Mouse (Mus musculus): ENCODE data around the gene Gm18596.
"Not testable (repeated sequence)": the region's sequence is repeated elsewhere in the genome, so short reads cannot be mapped to it uniquely, and the experiment has no call there.

Gene Gm18596

DNA sequence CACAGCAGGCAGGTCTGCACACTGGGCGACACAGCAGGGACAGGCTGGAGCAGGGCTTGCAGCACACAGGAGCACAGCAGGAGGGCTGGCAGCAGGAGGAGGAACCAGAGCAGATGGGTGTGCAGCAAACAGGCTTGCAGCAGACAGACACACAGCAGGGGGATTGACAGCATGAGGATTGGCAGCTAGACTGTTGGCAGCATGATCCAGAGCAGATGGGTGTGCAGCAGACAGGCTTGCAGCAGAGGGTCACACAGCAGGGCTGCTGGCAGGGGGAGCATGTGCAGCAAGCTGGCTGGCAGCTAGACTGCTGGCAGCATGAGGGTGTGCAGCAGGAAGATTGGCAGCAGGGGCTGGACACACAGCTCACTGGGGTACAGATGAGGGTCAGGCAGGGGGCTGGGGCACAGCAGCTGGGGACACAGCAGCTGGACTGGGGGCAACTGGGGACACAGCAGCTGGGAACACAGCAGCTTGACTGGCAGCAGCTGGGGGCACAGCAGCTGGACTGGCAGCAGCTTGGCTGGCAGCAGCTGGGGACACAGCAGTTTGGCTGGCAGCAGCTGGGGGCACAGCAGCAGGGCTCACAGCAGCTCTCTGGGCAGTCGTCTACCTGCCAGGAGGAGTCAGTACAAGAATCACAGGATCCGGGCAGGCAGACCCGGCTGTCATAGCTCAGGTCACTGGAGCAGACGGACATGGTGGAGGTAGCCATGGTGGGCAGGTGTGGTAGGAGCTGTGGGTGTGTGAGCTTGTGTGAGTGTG, at the start of gene Gm18596:
Gm18596 (minus strand) TSS at position 715 of the 765 bp plus-strand sequence.
- not testable (repeated sequence) for DNase-seq (ENCODE audit: low read depth, low spot score)

DNA sequence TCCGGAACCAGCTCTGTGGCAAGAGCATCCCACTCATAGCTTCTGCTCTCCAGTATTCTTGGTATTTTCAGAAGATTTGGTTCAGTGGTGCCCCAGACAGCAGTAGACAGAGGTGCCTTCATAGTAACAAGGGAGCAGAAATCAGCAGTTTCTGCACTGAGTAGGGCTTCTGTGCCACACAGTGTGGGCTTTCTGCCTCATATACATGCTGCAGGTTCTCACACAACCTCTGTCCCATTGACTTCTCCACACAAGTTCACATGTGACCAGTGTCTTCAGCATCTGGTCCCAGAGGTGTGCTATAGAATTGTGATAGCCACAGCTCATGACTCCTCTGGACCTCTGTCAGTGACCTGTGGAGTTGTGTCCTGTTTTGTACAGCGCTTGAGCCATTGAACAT, 46.2 kb upstream of the Gm18596 start:
- DNase-seq (ENCODE audit: low read depth, low spot score) = no peak

DNA sequence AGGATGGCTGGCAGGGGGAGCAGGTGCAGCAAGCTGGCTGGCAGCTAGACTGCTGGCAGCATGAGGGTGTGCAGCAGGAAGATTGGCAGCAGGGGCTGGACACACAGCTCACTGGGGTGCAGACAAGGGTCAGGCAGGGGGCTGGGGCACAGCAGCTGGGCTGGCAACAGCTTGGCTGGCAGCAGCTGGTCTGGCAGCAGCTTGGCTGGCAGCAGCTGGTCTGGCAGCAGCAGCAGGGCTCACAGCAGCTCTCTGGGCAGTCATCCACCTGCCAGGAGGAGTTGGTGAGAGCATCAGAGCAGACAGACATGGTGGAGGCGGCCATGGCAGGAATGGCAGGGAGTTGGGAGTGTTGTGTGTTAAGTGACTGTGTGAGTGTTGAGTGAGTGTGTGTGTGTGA, 45.4 kb upstream of the Gm18596 start, which contains the start of gene Gm7137:
Gm7137 (minus strand) TSS at position 325 of the 400 bp plus-strand sequence.
- not testable (repeated sequence) for DNase-seq (ENCODE audit: low read depth, low spot score)

DNA sequence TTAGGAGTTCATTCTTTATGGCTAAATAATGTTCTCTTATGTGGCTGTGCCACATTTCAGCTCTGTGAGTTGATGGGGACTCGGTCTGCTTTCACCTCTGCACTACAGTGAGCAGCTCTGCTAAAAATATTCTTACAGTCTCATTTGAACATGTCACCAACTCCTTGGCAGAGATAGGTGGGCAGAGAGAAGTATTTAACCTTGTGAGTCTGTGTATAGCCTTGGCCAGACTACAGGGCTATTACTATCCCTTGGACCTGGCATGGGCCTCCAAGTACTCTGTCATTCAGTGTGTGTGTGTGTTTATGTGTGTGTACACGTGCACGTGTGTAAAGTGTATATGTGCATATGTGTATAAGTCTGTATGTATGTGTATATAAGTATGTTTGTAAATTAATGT, 41.0 kb upstream of the Gm18596 start:
- not testable (repeated sequence) for DNase-seq (ENCODE audit: low read depth, low spot score)

DNA sequence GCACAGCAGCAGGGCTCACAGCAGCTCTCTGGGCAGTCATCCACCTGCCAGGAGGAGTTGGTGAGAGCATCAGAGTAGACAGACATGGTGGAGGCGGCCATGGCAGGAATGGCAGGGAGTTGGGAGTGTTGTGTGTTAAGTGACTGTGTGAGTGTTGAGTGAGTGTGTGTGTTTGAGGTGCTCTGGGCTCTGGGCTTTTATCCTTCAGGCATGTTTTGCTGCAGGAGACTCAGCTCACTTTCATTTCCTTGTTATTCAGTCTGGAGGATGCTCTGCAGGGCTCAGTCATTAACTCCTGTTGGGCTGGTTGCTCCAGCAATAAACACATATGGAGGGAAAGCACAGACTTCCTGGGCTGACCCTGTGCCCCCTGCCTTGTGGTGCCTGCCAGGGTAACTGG, 40.0 kb upstream of the Gm18596 start, which contains the start of gene Gm3250:
Gm3250 (minus strand) TSS at position 101 of the 400 bp plus-strand sequence.
- DNase-seq (ENCODE audit: low read depth, low spot score) = not testable (repeated sequence)

DNA sequence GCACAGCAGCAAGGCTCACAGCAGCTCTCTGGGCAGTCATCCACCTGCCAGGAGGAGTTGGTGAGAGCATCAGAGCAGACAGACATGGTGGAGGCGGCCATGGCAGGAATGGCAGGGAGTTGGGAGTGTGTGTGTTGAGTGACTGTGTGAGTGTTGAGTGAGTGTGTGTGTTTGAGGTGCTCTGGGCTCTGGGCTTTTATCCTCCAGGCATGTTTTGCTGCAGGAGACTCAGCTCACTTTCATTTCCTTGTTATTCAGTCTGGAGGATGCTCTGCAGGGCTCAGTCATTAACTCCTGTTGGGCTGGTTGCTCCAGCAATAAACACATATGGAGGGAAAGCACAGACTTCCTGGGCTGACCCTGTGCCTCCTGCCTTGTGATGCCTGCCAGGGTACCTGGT, 34.4 kb upstream of the Gm18596 start, which contains the start of gene Gm7138:
Gm7138 (minus strand) TSS at position 101 of the 400 bp plus-strand sequence.
- not testable (repeated sequence) for DNase-seq (ENCODE audit: low read depth, low spot score)

DNA sequence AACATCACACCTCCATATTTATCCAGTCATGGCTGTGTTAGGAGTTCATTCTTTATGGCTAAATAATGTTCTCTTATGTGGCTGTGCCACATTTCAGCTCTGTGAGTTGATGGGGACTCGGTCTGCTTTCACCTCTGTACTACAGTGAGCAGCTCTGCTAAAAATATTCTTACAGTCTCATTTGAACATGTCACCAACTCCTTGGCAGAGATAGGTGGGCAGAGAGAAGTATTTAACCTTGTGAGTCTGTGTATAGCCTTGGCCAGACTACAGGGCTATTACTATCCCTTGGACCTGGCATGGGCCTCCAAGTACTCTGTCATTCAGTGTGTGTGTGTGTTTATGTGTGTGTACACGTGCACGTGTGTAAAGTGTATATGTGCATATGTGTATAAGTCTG, 29.7 kb upstream of the Gm18596 start:
- not testable (repeated sequence) for DNase-seq (ENCODE audit: low read depth, low spot score)

DNA sequence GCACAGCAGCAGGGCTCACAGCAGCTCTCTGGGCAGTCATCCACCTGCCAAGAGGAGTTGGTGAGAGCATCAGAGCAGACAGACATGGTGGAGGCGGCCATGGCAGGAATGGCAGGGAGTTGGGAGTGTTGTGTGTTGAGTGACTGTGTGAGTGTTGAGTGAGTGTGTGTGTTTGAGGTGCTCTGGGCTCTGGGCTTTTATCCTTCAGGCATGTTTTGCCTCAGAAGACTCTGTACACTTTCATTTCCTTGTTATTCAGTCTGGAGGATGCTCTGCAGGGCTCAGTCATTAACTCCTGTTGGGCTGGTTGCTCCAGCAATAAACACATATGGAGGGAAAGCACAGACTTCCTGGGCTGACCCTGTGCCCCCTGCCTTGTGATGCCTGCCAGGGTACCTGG, 28.8 kb upstream of the Gm18596 start, which contains the start of gene Gm3238:
Gm3238 (minus strand) TSS at position 101 of the 400 bp plus-strand sequence.
- not testable (repeated sequence) for DNase-seq (ENCODE audit: low read depth, low spot score)

DNA sequence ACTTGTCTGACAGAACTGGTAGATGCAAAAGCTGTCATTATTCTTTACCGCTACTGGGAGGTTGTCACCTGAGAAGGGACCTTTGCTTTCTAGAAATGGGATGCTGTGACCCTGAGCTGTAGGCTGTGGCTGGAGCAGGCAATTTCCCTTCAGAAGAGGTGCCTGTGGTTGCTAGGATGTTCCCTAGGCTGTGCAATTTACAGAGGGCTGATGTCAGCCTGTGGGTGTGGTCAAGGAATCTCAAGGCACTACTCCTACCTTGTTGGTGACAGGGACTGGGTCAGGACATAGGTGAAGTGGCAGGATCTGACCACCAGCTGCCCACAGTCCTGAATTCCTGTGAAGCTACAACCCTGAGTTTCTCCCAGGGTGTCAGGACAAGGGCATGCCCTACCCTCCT, 27.3 kb upstream of the Gm18596 start:
- DNase-seq (ENCODE audit: low read depth, low spot score) = no peak

DNA sequence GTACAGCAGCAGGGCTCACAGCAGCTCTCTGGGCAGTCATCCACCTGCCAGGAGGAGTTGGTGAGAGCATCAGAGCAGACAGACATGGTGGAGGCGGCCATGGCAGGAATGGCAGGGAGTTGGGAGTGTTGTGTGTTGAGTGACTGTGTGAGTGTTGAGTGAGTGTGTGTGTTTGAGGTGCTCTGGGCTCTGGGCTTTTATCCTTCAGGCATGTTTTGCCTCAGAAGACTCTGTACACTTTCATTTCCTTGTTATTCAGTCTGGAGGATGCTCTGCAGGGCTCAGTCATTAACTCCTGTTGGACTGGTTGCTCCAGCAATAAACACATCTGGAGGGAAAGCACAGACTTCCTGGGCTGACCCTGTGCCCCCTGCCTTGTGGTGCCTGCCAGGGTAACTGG, 17.1 kb upstream of the Gm18596 start, which contains the start of gene Gm3233:
Gm3233 (minus strand) TSS at position 101 of the 400 bp plus-strand sequence.
- DNase-seq (ENCODE audit: low read depth, low spot score) = not testable (repeated sequence)

DNA sequence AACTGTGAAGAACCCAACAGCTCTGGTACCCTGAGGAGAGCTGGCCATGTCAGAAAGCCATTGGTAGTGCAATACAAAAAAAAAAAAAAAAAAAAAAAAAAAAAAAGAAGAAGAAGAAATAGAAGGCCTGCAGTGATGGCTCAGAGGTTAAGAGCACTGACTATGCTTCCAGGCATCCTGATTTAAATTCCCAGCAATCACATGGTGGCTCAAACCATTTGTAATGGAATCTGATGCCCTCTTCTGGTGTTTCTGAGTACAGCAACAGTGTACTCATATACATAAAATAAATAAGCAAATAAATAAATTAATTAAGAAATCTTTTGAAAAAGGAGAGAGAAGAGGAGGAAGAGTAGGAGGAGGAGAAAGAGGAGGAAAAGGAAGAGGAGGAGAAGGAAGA, 11.0 kb upstream of the Gm18596 start:
- DNase-seq (ENCODE audit: low read depth, low spot score) = no peak

DNA sequence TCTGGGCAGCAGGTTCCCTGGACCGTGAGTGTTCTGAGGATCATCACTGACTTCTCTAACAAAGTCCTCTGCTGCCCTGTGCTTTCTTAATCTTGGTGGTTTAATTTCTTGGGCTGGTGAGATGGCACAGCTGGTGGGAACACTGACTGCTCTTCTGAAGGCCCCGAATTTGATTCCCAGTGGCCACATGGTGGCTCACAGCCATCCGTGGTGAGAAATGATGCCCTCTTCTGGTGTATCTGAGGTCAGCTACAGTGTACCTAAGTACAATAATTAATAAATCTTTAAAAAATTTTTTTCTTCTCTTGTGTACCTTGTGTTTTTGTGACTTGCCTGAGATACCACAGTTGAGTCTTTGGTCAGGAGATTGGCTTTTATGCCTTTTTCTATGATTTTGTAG, 9.9 kb upstream of the Gm18596 start:
- DNase-seq (ENCODE audit: low read depth, low spot score) = not testable (repeated sequence)

DNA sequence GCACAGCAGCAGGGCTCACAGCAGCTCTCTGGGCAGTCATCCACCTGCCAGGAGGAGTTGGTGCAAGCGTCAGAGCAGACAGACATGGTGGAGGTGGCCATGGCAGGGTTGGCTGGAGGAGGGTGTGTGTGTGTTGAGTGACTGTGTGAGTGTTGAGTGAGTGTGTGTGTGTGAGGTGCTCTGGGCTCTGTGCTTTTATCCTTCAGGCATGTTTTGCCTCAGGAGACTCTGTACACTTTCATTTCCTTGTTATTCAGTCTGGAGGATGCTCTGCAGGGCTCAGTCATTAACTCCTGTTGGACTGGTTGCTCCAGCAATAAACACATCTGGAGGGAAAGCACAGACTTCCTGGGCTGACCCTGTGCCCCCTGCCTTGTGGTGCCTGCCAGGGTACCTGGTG, 8.8 kb upstream of the Gm18596 start, which contains the start of gene Gm9736:
Gm9736 (minus strand) TSS at position 101 of the 400 bp plus-strand sequence.
- DNase-seq (ENCODE audit: low read depth, low spot score) = not testable (repeated sequence)

DNA sequence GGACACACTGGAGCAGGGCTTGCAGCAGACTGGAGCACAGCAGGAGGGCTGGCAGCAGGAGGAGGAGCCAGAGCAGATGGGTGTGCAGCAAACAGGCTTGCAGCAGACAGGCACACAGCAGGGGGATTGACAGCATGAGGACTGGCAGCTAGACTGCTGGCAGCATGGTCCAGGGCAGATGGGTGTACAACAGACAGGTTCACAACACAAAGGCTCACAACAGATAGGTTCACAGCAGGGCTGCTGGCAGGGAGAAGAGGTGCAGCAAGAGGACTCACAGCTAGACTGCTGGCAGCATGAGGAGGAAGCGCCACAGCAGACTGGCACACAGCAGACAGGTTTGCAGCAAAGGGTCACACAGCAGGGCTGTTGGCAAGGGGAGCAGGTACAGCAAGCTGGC, 8.2 kb upstream of the Gm18596 start:
- DNase-seq (ENCODE audit: low read depth, low spot score) = not testable (repeated sequence)

DNA sequence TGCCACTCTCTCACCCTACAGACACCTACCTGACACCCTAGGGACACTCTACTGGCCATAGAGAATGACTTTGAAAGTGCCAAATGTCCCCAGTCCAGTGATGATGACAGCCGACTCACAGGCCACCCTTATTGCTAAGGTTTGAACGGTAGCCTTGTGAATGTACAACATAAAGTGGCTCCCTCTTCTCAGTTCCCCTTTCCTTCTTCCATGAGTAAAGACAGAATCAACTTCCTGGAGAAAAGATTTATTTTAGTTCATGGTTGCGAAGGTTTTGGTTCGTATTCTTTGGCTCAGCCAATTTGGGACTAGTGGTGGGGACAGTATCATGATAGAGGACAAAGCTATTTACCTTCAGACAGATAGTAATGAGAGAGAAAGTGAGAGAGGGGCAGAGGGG, 3.5 kb downstream of the Gm18596 start:
- no peak for DNase-seq (ENCODE audit: low read depth, low spot score)

DNA sequence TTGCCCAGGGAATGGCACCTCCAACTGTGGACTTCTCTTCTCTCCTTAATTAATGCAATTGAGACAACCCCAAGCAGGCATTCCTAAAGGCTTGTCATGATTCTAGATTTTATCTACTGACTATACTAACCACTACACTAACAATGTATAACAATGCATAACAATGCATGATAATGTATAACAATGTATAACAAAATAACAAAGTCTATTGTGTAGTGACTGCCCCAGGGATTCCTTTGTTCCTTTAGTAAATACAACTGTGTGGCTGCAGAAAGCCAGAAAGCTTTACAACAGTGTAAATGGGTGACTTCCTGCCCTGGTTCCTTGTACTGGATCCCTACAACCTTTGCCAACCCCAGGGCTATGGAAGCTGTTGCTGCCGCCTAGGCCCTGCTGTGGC, 6.5 kb downstream of the Gm18596 start:
- no peak for DNase-seq (ENCODE audit: low read depth, low spot score)

DNA sequence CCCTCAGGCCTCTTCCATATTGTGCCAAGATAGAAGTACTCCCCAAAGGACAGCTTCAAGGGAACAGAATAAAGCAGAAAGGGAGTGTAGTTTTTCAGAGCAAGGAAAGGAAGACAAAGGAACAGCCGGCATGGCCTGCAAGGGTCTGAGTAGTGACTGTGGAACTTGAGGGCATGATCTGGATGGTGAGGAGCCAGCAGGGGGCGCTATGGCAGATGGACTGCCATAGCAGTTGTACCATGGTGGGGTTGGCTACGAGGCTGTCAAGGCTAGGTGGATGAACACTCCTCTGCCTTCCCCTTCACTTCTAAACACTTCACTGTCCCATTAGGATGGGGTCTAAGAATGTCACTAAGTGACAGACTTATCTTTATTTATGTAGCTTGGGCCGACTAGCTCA, 13.2 kb downstream of the Gm18596 start:
- no peak for DNase-seq (ENCODE audit: low read depth, low spot score)

DNA sequence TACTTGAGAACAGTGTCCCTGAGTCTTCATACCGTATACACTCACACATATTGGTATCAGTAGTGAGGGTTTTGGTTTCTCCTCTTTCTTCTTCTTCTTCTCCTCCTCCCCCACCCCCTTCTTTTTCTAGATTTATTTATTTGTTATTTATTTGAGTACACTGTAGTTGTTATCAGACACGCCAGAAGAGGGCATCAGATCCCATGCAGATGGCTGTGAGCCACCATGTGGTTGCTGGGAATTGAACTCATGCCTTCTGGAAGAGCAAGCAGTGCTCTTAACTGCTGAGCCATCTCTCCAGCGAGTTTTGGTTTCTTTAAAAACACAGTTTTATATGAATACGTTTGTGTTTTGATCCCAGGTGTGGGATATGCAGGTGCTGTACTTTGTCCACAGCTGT, 14.2 kb downstream of the Gm18596 start:
- DNase-seq (ENCODE audit: low read depth, low spot score) = peak; percentile 20

DNA sequence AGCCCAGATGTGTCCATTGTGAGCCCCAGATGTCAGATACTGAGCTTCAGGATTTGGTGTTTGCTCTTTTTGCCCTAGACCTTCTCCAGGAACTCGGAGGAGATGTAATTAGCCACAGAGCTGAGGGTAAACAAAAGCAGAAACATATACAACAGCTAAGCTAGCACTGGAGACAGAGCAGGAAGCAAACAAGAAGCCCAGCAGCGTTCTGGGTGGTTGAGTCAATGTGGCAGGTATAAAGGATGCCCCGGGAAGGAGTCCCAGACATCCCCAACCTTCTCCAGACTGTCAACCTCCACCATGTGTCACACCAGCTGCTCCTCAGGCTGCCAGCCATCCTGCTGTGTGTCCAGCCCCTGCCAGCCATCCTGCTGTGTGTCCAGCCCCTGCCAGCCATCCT, 16.3 kb downstream of the Gm18596 start, which contains the start of gene Gm10100:
Gm10100 (plus strand) TSS at position 301 of the 400 bp plus-strand sequence.
- DNase-seq (ENCODE audit: low read depth, low spot score) = no peak

DNA sequence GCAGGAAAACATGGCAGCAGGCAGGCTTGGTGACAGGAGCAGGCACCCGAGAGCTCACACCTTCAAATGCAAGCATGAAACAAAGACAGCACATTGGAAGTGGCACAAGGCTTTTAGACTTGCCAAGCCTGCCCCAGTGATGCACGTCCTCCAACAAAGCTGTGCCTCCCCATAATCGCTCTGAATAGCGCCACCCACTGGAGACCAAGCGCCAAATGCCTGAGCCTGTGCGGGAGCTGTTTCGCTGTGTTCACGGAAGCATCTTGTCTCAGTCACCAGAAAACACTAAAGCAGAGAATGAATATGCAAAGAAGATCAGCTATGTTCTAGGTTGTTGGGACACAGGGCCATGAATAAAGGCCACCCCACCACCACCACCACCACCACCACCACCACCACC, 17.6 kb downstream of the Gm18596 start:
- no peak for DNase-seq (ENCODE audit: low read depth, low spot score)

DNA sequence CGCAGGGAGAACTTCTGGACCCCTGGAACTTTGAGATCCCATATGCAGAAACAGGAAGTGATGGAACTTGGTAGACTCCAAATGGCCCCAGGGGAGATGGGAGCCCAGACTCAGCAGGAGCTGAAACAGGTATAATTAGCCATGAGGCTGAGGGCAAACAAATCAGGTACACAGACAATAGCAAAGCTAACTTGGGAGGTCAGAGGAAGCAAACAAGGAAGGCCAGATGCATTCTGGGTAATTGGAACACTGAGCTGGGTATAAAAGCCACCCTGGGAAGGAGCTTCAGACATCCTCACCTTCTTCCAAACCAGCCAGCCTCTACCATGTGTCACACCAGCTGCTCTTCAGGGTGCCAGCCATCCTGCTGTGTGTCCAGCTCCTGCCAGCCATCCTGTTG, 22.1 kb downstream of the Gm18596 start, which contains the start of gene Krtap12-1:
Krtap12-1 (plus strand) TSS at position 301 of the 400 bp plus-strand sequence.
- not testable (repeated sequence) for DNase-seq (ENCODE audit: low read depth, low spot score)

DNA sequence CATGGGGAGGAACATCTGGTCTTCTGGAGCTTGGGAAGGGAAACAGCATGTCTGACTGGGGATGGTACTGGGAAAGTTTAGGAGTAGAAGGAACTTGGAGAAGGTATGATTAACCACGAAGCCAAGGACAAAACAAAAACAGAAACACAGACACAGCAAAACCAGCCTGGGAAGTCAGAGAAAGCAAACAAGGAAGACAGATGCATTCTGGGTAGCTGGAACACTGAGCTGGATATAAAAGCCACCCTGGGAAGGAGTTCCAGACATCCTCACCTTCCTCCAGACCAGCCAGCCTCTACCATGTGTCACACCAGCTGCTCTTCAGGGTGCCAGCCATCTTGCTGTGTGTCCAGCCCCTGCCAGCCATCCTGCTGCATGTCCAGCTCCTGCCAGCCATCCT, 26.9 kb downstream of the Gm18596 start, which contains the start of gene Gm10142:
Gm10142 (plus strand) TSS at position 301 of the 400 bp plus-strand sequence.
- no peak for DNase-seq (ENCODE audit: low read depth, low spot score)

DNA sequence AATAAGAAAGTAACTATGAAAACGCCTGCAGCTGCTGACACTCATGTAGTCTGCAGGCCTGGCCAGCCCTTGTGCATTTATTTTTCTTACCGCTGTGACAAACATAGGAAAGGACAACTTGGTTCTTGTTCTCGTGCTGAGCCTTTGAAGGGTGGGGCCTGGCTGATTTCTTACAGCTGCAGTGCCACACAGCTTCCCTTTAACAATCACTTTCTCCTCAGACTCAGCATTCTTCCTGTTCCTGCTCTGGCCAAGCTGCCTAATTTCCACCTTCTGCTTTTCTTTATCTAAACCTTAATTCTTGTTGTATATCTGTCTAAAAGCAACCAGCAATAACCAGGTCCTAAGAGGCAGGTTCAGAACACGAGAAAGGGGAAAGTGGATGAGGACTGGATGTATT, 28.7 kb downstream of the Gm18596 start:
- no peak for DNase-seq (ENCODE audit: low read depth, low spot score)
